25 mouse cellular contexts compared by ENCODE assay signal in the genomic region with DNA sequence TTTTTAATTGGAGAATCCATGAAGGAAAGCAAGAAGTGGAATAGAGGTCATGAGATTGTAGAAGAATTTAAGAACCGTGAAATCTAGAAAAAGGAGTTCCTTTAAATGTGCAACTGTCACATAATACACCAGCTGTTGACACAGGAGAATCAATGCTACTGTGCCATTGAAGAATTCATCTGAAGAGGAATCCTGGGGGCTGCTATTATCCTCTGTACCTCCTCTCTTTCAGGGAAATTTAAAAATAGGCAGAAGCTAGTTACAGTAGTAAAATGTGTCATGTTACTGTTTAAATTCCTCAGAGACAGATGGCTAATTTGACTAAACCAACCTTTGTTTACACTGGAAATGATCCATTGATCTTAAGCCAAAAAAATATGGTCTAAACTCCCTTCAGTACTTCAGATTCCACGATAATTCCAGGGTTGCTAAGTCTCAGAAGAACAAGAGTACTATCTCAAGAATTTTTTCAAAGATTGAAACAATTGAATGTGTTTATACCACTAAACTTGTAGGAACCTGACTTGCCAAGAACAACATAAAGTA.
A peak's percentile ranks its signal among the peaks of the same experiment; 100 is the strongest.
DNase-seq lines count a peak whose midpoint lies in the region; ATAC-seq and TF ChIP-seq lines count a peak whose summit lies in the region.
"Had no signal": no experiment of that assay in that cellular context is flagged by ENCODE, and none has a peak within 500 bp of the region (broad histone marks: within the 10 kb centered on the region; RNA-seq: fewer than 3 reads in every experiment).

No protein-coding gene starts in this region.

- 41% methylated on average over 2 of the region's 2 CpGs for WGBS in forebrain, embryonic 14.5 days
- WGBS in forebrain, embryonic 11.5 days, result 70% methylated on average over 2 of the region's 2 CpGs
- 57% methylated on average over 2 of the region's 2 CpGs for WGBS in limb, embryonic 13.5 days
- 80% methylated on average over 2 of the region's 2 CpGs for WGBS in limb, embryonic 10.5 days
- WGBS in forebrain, postnatal 0 days, result 27% methylated on average over 2 of the region's 2 CpGs

- H3K36me3 ChIP-seq in forebrain, embryonic 14.5 days (ENCODE audit: control insufficient read depth, insufficient read depth, low read length), result no peaks in the 10 kb centered on the region
- no peaks in the 10 kb centered on the region for H3K36me3 ChIP-seq in forebrain, embryonic 11.5 days (ENCODE audit: control insufficient read depth, insufficient read depth, low read length)
- H3K36me3 ChIP-seq in limb, embryonic 13.5 days, result no peaks in the 10 kb centered on the region
- H3K36me3 ChIP-seq in limb, embryonic 10.5 days, result no peaks in the 10 kb centered on the region
- H3K36me3 ChIP-seq in forebrain, postnatal 0 days (ENCODE audit: insufficient read depth), result no peaks in the 10 kb centered on the region
- H3K36me3 ChIP-seq: hindbrain, embryonic 10.5 days; hindbrain, embryonic 15.5 days; midbrain, embryonic 10.5 days; midbrain, embryonic 15.5 days; neural tube, embryonic 12.5 days had no signal

- intact Hi-C loops in left cerebral cortex, postnatal 10 days (cut with DNase I), result no loop called here

- no peaks in the 10 kb centered on the region for H3K9me3 ChIP-seq in forebrain, embryonic 14.5 days (replicated peaks; ENCODE audit: control insufficient read depth, low read length)
- H3K9me3 ChIP-seq in forebrain, embryonic 11.5 days (ENCODE audit: control insufficient read depth, low read length), result no peaks in the 10 kb centered on the region
- no peaks in the 10 kb centered on the region for H3K9me3 ChIP-seq in limb, embryonic 13.5 days
- H3K9me3 ChIP-seq in limb, embryonic 10.5 days (replicated peaks), result no peaks in the 10 kb centered on the region
- H3K9me3 ChIP-seq in forebrain, postnatal 0 days (ENCODE audit: low read length), result no peaks in the 10 kb centered on the region
- H3K9me3 ChIP-seq: hindbrain, embryonic 10.5 days; hindbrain, embryonic 15.5 days; midbrain, embryonic 10.5 days; midbrain, embryonic 15.5 days; neural tube, embryonic 12.5 days had no signal

- ATAC-seq in forebrain, embryonic 14.5 days, result peak; percentile 48; the same call in 1 of the 2 replicates
- no peak for ATAC-seq in forebrain, embryonic 11.5 days (replicated peaks; ENCODE audit: low FRiP score)
- ATAC-seq in limb, embryonic 13.5 days (ENCODE audit: low FRiP score, low read depth), result peak; percentile 59; the same call in 1 of the 2 replicates
- ATAC-seq in forebrain, postnatal 0 days, result no peak; the same call in 1 of the 2 replicates
- ATAC-seq: inflammation-experienced regulatory T-cells, adult 6 months; midbrain, embryonic 15.5 days had no signal

- H3K4me1 ChIP-seq in forebrain, embryonic 14.5 days (ENCODE audit: control insufficient read depth, insufficient read depth, low read length), result no peaks in the 10 kb centered on the region
- no peaks in the 10 kb centered on the region for H3K4me1 ChIP-seq in forebrain, embryonic 11.5 days (replicated peaks; ENCODE audit: control insufficient read depth, insufficient read depth, low read length)
- no peaks in the 10 kb centered on the region for H3K4me1 ChIP-seq in limb, embryonic 13.5 days
- no peaks in the 10 kb centered on the region for H3K4me1 ChIP-seq in limb, embryonic 10.5 days
- no peaks in the 10 kb centered on the region; the same call in 1 of the 2 replicates for H3K4me1 ChIP-seq in forebrain, postnatal 0 days (ENCODE audit: insufficient read depth)
- H3K4me1 ChIP-seq: hindbrain, embryonic 10.5 days; hindbrain, embryonic 15.5 days; midbrain, embryonic 10.5 days; midbrain, embryonic 15.5 days; neural tube, embryonic 12.5 days had no signal

- DNase-seq in forebrain, embryonic 14.5 days (ENCODE audit: low spot score), result peak; percentile 74
- no peak for DNase-seq in forebrain, embryonic 11.5 days (ENCODE audit: low spot score)
- DNase-seq in limb, embryonic 10.5 days (ENCODE audit: low spot score), result no peak
- peak; percentile 47 for DNase-seq in brain, adult 2 months (ENCODE audit: low read depth, low spot score)
- DNase-seq in forebrain, postnatal 0 days, result peak; percentile 44
- no peak for DNase-seq in left cerebral cortex, postnatal 10 days (ENCODE audit: extremely low spot score in 1 of 2, low spot score in 2 of 2)
- DNase-seq in layer of hippocampus, adult 9-11 months, result no peak
- DNase-seq: adrenal gland, adult 8-10 months; B cell, adult 2 months; cerebellum, adult 18-20 months; cerebellum, postnatal 14 days; gastrocnemius, postnatal 10 days; heart, postnatal 14 days; kidney, adult 11 months; liver; lung, adult 2 months had no signal

- no peak overlapping the region for H3K27ac ChIP-seq in forebrain, embryonic 14.5 days (ENCODE audit: low read depth, low read length)
- H3K27ac ChIP-seq in forebrain, embryonic 11.5 days (ENCODE audit: low read depth, low read length), result no peak overlapping the region
- no peak overlapping the region for H3K27ac ChIP-seq in limb, embryonic 13.5 days
- H3K27ac ChIP-seq in limb, embryonic 10.5 days, result no peak overlapping the region
- no peak overlapping the region; the same call in 1 of the 2 replicates for H3K27ac ChIP-seq in forebrain, postnatal 0 days (ENCODE audit: low read depth, low read length)
- H3K27ac ChIP-seq: hindbrain, embryonic 10.5 days; hindbrain, embryonic 15.5 days; liver, embryonic 14.5 days; midbrain, embryonic 10.5 days; midbrain, embryonic 15.5 days; neural tube, embryonic 12.5 days had no signal

- H3K4me3 ChIP-seq in forebrain, embryonic 14.5 days (ENCODE audit: low read depth, low read length), result no peak overlapping the region
- H3K4me3 ChIP-seq in forebrain, embryonic 11.5 days (ENCODE audit: low read depth, low read length), result no peak overlapping the region
- no peak overlapping the region for H3K4me3 ChIP-seq in limb, embryonic 13.5 days
- H3K4me3 ChIP-seq in limb, embryonic 10.5 days, result no peak overlapping the region
- H3K4me3 ChIP-seq in forebrain, postnatal 0 days (ENCODE audit: low read depth, low read length), result no peak overlapping the region
- H3K4me3 ChIP-seq: hindbrain, embryonic 10.5 days; hindbrain, embryonic 15.5 days; midbrain, embryonic 10.5 days; midbrain, embryonic 15.5 days; neural tube, embryonic 12.5 days had no signal

- no peak for TF ChIP-seq CTCF in forebrain, postnatal 0 days (IDR thresholded peaks at IDR 0.05; ENCODE audit: low read depth)

- no peak overlapping the region for H3K4me2 ChIP-seq in forebrain, embryonic 14.5 days (ENCODE audit: low read length)
- H3K4me2 ChIP-seq in forebrain, embryonic 11.5 days (ENCODE audit: low read depth, low read length, severe bottlenecking), result no peak overlapping the region
- H3K4me2 ChIP-seq in limb, embryonic 13.5 days (replicated peaks), result no peak overlapping the region
- no peak overlapping the region for H3K4me2 ChIP-seq in forebrain, postnatal 0 days (ENCODE audit: low read depth)
- H3K4me2 ChIP-seq: hindbrain, embryonic 15.5 days; midbrain, embryonic 15.5 days; neural tube, embryonic 12.5 days had no signal

- H3K9ac ChIP-seq in forebrain, embryonic 14.5 days (ENCODE audit: low read length), result no peak overlapping the region
- H3K9ac ChIP-seq in forebrain, embryonic 11.5 days (ENCODE audit: low read length), result no peak overlapping the region
- H3K9ac ChIP-seq in limb, embryonic 13.5 days, result no peak overlapping the region
- no peak overlapping the region for H3K9ac ChIP-seq in forebrain, postnatal 0 days
- H3K9ac ChIP-seq: hindbrain, embryonic 15.5 days; liver, embryonic 14.5 days; midbrain, embryonic 15.5 days; neural tube, embryonic 12.5 days had no signal

- no peaks in the 10 kb centered on the region for H3K27me3 ChIP-seq in forebrain, embryonic 14.5 days (replicated peaks; ENCODE audit: control insufficient read depth, insufficient read depth, low read length)
- H3K27me3 ChIP-seq in forebrain, embryonic 11.5 days (ENCODE audit: control insufficient read depth, insufficient read depth, low read length), result no peaks in the 10 kb centered on the region
- H3K27me3 ChIP-seq in limb, embryonic 13.5 days, result no peaks in the 10 kb centered on the region
- H3K27me3 ChIP-seq in limb, embryonic 10.5 days (ENCODE audit: low read depth, poor library complexity, severe bottlenecking), result no peaks in the 10 kb centered on the region
- no peaks in the 10 kb centered on the region for H3K27me3 ChIP-seq in forebrain, postnatal 0 days (ENCODE audit: insufficient read depth, low read length)
- H3K27me3 ChIP-seq: CH12.LX; hindbrain, embryonic 15.5 days; midbrain, embryonic 15.5 days; neural tube, embryonic 12.5 days had no signal

Comparison
In these comparisons a context has a peak if more than half of its experiments do, and no peak if none do; other contexts are left out.
1. ATAC-seq: peak in forebrain, embryonic 14.5 days (single experiment) and limb, embryonic 13.5 days (single experiment); none in forebrain, embryonic 11.5 days (single experiment) and forebrain, postnatal 0 days (single experiment).
2. DNase-seq: peak in forebrain, embryonic 14.5 days (single experiment), brain, adult 2 months (single experiment) and forebrain, postnatal 0 days (single experiment); none in forebrain, embryonic 11.5 days (single experiment), limb, embryonic 10.5 days (single experiment), left cerebral cortex, postnatal 10 days (0 of 2) and layer of hippocampus, adult 9-11 months (single experiment).